Mouse (Mus musculus): ENCODE data around the gene Tnpo2.
"Not testable (repeated sequence)": the region's sequence is repeated elsewhere in the genome, so short reads cannot be mapped to it uniquely, and the experiment has no call there.

Gene Tnpo2

GRCm38 (mm10) chr8:85073041-85073612 lies 36.4 kb downstream of the Tnpo2 start:
- DNase-seq (ENCODE audit: low spot score): no peak

GRCm38 (mm10) chr8:85074167-85074566 lies 37.5 kb downstream of the Tnpo2 start:
- DNase-seq (ENCODE audit: low spot score): no peak

GRCm38 (mm10) chr8:85074617-85075016 lies 37.9 kb downstream of the Tnpo2 start:
- no peak for DNase-seq (ENCODE audit: low spot score)

- DNase-seq (ENCODE audit: low spot score): no peak
Measured at GRCm38 (mm10) chr8:85076001-85076400, 39.3 kb downstream of the Tnpo2 start.

GRCm38 (mm10) chr8:85076993-85077392 lies 40.3 kb downstream of the Tnpo2 start:
- peak; percentile 87 for DNase-seq (ENCODE audit: low spot score)

GRCm38 (mm10) chr8:85080214-85080531 lies 43.5 kb downstream of the Tnpo2 start:
- DNase-seq (ENCODE audit: low spot score): no peak

- DNase-seq (ENCODE audit: low spot score): peak; percentile 64
Measured at GRCm38 (mm10) chr8:85080532-85081215, 44.0 kb downstream of the Tnpo2 start, which contains the start of gene Wdr83os. Gene Wdr83os, plus strand, starts transcription at chr8:85080740.

- no peak for DNase-seq (ENCODE audit: low spot score)
Measured at GRCm38 (mm10) chr8:85081216-85081555, 44.5 kb downstream of the Tnpo2 start, which contains the start of gene Wdr83. Gene Wdr83, minus strand, starts transcription at chr8:85081306.

- not testable (repeated sequence) for DNase-seq (ENCODE audit: low spot score)
Measured at GRCm38 (mm10) chr8:85082169-85082568, 45.5 kb downstream of the Tnpo2 start.

GRCm38 (mm10) chr8:85083108-85083813 lies 46.5 kb downstream of the Tnpo2 start, which contains the start of gene Man2b1:
Gene Man2b1, plus strand, starts transcription at chr8:85083270.
- peak; percentile 91 for DNase-seq (ENCODE audit: low spot score)

- DNase-seq (ENCODE audit: low spot score): peak; percentile 1
Measured at GRCm38 (mm10) chr8:85084633-85085032, 47.9 kb downstream of the Tnpo2 start.

GRCm38 (mm10) chr8:85086238-85086637 lies 49.5 kb downstream of the Tnpo2 start:
- peak; percentile 2 for DNase-seq (ENCODE audit: low spot score)

GRCm38 (mm10) chr8:85088771-85089170 lies 52.1 kb downstream of the Tnpo2 start:
- peak; percentile 1 for DNase-seq (ENCODE audit: low spot score)

GRCm38 (mm10) chr8:85090856-85091255 lies 54.1 kb downstream of the Tnpo2 start:
- peak; percentile 2 for DNase-seq (ENCODE audit: low spot score)

GRCm38 (mm10) chr8:85091526-85092090 lies 54.9 kb downstream of the Tnpo2 start:
- DNase-seq (ENCODE audit: low spot score): peak; percentile 10

GRCm38 (mm10) chr8:85095051-85095450 lies 58.3 kb downstream of the Tnpo2 start:
- DNase-seq (ENCODE audit: low spot score): no peak

- DNase-seq (ENCODE audit: low spot score): no peak
Measured at GRCm38 (mm10) chr8:85095566-85095965, 58.9 kb downstream of the Tnpo2 start.

GRCm38 (mm10) chr8:85096196-85096595 lies 59.5 kb downstream of the Tnpo2 start:
- no peak for DNase-seq (ENCODE audit: low spot score)

- DNase-seq (ENCODE audit: low spot score): no peak
Measured at GRCm38 (mm10) chr8:85096850-85097249, 60.1 kb downstream of the Tnpo2 start.

GRCm38 (mm10) chr8:85100076-85100665 lies 63.5 kb downstream of the Tnpo2 start:
- DNase-seq (ENCODE audit: low spot score): no peak

Data from layer of hippocampus, adult 11-12 months (tissue).